Mouse (Mus musculus) T-helper 1 cell (primary cell): ENCODE data around the gene 1700020L24Rik.

Experiments used
- in situ Hi-C: fragments of 300-600 bp; cut with MboI, MseI; formaldehyde crosslinking; loops from one replicate; pipeline ENCODE4 v1.15.1; 2025; ENCODE audit warnings: high pct_unique_total_duplicates

The 1700020L24Rik gene

DNA sequence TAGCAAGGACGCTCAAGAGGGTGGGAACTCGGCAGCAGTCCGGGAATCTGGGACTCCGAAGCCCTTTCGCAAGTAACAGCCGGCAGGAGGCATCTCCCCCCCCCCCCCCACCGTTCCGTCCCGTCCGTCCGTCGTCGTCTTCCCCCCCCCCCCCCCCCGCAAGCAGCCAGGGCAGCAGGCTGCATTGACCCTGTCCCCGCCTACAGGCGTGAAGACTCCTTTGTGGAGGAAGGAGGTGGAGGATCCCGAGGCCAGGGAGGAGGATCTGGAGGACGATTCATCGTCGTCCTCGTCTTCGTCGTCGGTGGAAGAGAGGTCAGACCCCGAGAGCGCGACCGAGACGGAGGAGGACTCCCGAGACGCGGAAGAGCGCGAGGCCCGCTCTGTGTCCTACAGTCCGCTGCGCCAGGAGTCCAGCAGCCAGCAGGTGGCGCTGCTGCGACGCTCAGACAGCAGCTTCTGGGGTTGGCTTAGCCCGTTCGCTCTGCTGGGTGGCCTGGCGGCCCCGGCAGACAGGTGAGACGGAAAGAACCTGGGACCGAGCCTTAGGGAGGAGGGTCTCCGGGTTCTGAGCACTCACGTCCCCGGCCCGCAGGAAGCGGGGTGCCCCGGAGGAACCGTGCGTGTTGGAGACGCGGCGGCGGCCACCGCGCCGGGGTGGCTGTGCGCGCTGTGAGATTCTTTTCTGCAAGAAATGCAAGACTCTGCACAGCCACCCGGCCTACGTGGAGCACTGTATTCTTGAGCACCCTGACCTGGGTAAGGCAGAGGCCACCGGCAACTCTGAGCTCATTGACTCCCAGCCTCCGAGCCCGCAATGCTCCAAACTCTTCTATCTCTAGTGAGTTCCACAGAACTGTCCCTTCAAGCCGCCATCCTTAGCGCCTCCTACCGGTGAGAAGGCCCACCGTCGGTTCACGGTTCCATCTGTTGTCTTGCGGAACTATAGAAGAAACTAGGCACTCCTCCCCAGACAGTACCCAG is 2.9 kb downstream of the 1700020L24Rik start:
- in situ Hi-C loops = no loop called here

DNA sequence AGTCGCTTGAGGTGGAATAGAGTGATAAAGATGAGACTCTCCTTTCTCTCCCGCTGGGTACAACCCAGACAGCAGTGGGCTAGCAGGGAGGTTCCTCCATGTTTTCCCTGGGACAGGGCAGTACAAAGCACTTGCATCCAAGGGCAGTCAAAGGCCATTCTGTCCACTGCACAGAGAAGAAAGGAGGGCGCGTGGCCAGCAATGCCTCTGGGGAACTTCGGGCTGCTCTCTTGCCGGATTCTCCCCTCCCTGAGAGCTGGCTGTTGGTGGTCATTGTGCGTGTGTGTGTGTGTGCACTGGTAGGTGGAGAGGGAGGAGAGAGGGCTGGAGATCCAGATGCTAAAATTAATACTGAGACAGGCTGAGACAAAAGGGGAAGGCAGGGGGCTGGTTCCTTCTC is 3.8 kb downstream of the 1700020L24Rik start:
- in situ Hi-C loops = no loop called here

DNA sequence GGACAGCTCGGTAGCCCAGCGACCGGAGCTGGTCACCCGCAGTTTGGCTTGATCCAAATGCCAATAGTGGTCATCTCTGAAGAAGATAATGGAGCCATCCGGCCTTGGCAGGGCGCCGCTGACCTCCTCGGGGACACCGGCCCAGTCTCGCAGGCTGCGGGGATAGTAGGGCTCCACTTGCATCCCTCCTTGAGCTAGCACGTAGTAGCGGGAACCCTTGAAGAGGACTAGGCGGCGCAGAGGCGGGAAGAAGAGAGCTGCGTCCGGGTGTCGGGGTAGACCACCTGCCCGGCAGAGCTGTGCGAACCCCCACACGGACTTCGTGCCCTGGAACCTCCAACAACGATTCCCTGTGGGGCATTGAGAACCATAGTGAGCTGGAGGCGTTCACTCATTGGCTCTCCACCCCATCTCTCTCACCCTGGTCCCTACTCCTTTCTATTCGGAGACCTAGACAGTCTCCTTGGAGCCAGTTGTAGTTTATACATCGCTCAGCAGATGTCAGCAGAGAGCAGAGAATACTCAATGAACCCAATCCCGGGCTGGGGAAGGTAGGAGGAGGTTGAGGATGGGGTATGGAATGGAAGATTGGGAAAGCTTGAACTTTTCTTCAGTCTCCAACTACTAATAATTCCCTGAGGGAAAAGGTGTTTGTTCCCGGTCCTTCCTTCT is 5.3 kb downstream of the 1700020L24Rik start:
- in situ Hi-C loops = no loop called here

- in situ Hi-C loops = no loop called here
Observed at GRCm38 (mm10) chr11:83443824-83444223, 6.3 kb downstream of the 1700020L24Rik start.

DNA sequence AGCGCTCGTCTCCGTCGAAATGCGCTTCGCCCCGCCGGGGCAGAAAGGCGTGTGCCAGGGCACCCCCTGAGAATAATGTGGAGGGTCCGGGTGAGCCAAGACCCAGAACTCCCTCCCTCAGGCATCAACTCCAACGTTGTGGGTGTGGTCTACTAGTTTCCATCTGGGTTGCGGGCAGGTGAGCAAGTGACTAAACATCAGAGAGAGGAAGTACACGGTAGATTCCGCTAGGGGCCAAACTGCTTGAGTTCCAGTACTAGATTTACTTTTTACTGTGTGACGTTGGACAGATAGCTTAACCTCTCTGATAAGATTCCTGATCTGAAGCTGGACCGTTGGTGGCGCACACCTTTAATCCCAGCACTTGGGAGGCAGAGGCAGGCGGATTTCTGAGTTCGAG is 7.5 kb downstream of the 1700020L24Rik start:
- in situ Hi-C loops = no loop called here

DNA sequence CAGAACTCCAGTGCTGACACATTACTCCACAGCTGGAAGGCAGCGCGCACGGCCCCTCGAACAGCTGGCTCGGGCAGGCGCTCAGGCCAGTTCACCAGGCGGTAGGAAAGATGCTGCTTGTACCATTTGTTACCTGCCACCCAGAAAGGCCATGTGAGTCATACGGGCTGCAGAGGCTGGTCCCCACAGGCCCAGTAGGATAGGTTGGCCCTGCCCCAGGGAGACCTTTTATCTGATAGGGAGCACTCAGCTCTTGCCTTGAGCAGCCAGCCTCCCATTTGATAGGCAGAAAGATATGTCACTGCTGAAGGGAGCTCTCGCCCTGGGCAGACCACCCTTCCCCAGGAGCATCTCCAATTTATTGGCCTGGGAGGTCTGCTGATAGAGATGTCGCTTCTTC is 10.1 kb downstream of the 1700020L24Rik start:
- in situ Hi-C loops = no loop called here

- in situ Hi-C loops = no loop called here
Observed at GRCm38 (mm10) chr11:83448021-83448926, 10.8 kb downstream of the 1700020L24Rik start.

- in situ Hi-C loops = no loop called here
Observed at GRCm38 (mm10) chr11:83448927-83449236, 11.4 kb downstream of the 1700020L24Rik start.

DNA sequence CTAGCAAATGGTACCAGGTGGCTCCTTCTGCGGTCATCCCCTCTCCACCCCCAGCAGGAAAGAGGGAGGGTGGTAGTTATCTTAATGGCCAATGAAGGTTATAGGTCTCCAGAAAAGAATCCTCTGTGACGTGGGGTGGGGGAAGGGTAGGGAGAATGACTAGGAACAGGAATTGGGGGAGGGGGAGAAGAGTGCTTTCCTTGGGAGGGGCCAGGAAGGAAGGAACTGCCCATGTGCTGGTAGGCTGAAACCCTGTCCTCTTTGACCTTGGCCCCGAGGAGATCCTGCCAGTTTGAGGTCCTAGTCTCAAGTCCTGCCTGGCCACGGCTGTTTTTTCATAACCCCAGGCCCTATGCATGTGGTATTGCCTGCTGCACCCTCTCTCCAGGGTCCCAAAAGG is 11.8 kb downstream of the 1700020L24Rik start:
- in situ Hi-C loops = no loop called here

GRCm38 (mm10) chr11:83450550-83450949 is 13.1 kb downstream of the 1700020L24Rik start:
- in situ Hi-C loops = no loop called here

- in situ Hi-C loops = no loop called here
Observed at GRCm38 (mm10) chr11:83451281-83451680, 13.8 kb downstream of the 1700020L24Rik start.

- in situ Hi-C loops = no loop called here
Observed at GRCm38 (mm10) chr11:83454548-83454947, 17.1 kb downstream of the 1700020L24Rik start.

DNA sequence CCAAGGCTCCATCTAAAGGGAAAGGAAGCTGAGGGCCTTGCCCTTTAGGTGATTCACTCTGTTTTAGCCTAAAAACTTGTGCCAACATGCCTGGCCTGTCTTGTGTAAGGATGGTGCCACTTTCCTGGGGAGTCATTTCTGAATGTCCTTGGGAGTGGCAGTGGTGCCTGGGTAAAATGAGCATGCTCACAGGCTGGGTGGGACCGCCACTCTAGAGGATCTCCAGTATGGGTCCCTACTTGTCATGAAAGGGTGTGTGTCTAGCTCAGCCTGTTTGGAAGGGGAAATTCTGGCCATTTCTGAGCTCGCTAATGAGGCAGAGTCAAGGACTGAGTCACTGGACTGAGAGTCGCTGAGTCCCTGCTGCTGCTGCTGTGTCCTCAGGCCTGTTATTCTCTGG is 18.1 kb downstream of the 1700020L24Rik start:
- in situ Hi-C loops = no loop called here

GRCm38 (mm10) chr11:83457257-83457656 is 19.8 kb downstream of the 1700020L24Rik start:
- in situ Hi-C loops = no loop called here

- in situ Hi-C loops = no loop called here
Observed at GRCm38 (mm10) chr11:83457912-83458601, 20.6 kb downstream of the 1700020L24Rik start.

DNA sequence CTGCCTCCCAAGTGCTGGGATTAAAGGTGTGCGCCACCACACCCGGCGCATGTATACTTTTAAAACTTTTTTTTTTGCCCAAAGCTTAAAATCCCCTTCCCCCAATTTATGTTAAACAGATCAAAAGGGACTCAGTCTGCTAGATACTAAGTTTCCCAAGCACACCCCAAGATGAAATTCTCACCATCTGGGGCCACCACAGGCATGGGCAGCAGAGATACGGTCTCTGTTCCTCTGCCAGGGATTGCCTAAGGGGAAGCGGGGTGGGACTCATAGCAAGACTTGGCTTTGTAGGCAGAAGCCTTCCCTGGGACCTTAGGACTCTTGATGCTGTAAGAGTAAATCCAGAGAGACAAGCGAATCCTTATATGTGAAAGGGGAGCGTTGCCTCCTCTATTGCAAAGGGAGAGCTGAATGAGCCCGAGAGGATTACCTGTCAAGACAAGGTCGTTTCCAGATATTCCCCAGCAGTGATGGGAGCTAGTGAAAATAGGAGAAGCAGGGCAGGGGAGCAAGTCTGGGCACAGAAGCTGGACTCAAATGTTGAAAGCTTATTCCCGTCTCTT is 24.1 kb downstream of the 1700020L24Rik start:
- in situ Hi-C loops = no loop called here

DNA sequence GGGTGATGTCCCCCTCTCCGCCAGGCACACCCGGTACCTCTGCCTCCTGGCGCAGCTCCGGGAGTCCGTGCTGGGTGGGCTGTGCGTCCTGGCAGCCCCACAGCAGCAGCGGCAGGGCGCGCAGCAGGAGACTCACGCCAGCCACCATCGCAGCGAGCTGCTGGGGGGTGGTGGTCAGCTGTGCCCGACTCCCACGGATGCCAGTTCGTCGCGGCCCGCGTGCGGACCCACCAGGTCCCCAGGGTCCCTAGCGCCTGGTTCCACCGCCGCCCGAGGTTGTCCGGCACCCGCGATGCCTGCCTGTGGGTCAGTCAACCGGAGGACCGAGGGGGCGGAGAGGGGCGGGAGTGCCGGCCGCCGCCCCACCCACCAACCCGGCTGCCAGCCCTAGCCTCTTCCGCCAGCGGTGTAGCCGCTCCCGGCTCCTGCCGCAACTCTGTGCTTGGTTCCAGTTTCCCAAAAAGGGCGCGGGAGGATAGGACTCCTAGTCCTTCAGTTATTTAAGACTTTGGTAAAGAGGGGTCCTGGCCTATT is 25.3 kb downstream of the 1700020L24Rik start, which contains the start of gene Mmp28:
Mmp28 (minus strand) TSS at position 361 of the 534 bp plus-strand sequence.
- in situ Hi-C loops = no loop called here

- in situ Hi-C loops = no loop called here
Observed at GRCm38 (mm10) chr11:83465976-83466375, 28.5 kb downstream of the 1700020L24Rik start.

DNA sequence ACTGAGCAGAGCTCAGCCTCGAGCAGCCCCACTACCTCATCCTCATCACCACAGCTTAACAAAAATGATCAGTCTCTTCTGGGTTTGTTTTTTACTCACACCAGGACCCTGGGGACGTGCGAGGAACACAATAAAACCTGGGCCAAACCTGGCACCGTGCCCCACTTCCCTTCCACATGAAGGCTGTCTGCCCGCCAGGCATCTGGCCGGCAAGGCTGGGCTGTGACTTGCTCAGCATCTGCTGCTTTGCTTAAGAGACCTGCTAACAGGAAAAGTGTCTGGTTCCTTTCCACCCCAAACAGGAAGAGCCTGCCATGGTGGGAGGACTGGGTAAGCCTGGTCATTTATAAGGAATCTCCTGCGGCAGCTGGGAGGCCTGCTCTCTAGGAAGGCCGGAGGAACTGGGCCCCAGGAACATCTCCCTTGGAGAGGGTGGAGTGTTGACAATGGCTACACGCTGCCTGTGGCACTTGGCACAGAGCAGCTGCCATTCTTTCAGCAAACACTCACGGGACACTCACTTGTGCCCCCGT is 29.7 kb downstream of the 1700020L24Rik start:
- in situ Hi-C loops = no loop called here

DNA sequence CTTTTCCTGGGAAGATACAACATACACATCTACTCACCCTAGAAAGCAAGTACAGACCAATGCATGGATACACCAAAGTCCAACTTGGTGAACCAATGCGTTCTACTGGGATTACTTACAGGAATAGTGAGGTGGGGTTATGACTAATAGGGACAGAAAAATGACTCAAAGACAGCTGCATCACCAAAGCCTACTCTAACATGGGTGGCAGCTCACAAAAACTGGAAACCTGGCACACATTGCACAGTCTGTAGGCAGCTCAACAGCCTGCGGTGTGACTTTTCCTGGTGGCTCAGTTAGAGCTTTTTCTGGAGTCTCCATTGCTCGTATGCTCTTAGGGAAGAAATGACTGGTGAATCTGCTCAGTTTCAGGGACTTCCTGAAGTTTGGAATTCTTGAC is 31.3 kb downstream of the 1700020L24Rik start:
- in situ Hi-C loops = no loop called here
